Mouse (Mus musculus) kidney, embryonic 14.5 days (tissue): Measurements from ENCODE around the gene Atrx. TPM values are rescaled to one million over a fixed set of nuclear protein-coding genes. Genes with fewer than 3 reads are reported as not detected.
"Not testable (repeated sequence)": the region's sequence is repeated elsewhere in the genome, so short reads cannot be mapped to it uniquely, and the experiment has no call there.

Experiments used
- ATAC-seq: fragments of 200-750 bp; cut with Nextera tagmentation; 2 replicates; pipeline ENCODE4 v1.8.0; 2017; ENCODE audit warnings: moderate number of reproducible peaks, mild to moderate bottlenecking, moderate TSS enrichment, moderate library complexity; ENCODE audit not compliant: low FRiP score, low TSS enrichment
- H3K27ac ChIP-seq: fragments of 300-500 bp; sonication (generic); 2 replicates; pipeline ENCODE4 v1.5.1; 2014; ENCODE audit warnings: low read depth, mild to moderate bottlenecking, low read length, moderate library complexity, mixed read lengths
- H3K27me3 ChIP-seq: fragments of 300-500 bp; sonication (generic); 2 replicates; pipeline ENCODE4 v1.6.1; 2014; ENCODE audit warnings: mild to moderate bottlenecking, low read length; ENCODE audit not compliant: control insufficient read depth, insufficient read depth
- H3K36me3 ChIP-seq: fragments of 300-500 bp; sonication (generic); 2 replicates; pipeline ENCODE4 v1.6.1; 2014; ENCODE audit warnings: low read length, mixed read lengths; ENCODE audit not compliant: control insufficient read depth, insufficient read depth
- H3K4me1 ChIP-seq: fragments of 300-500 bp; sonication (generic); 2 replicates; pipeline ENCODE4 v1.6.1; 2014; ENCODE audit warnings: low read length, mixed read lengths; ENCODE audit not compliant: control insufficient read depth, insufficient read depth
- H3K4me2 ChIP-seq: fragments of 300-500 bp; sonication (generic); replicated peaks from 2 replicates; pipeline ENCODE4 v1.6.1; 2014; ENCODE audit warnings: low read depth, mild to moderate bottlenecking, low read length
- H3K4me3 ChIP-seq: fragments of 300-500 bp; sonication (generic); 2 replicates; pipeline ENCODE4 v1.5.1; 2014; ENCODE audit warnings: mild to moderate bottlenecking, low read length
- H3K9ac ChIP-seq: fragments of 300-500 bp; sonication (generic); 2 replicates; pipeline ENCODE4 v1.6.1; 2014; ENCODE audit warnings: low read depth, mild to moderate bottlenecking, low read length, moderate library complexity
- H3K9me3 ChIP-seq: fragments of 300-500 bp; sonication (generic); 2 replicates; pipeline ENCODE4 v1.6.1; 2016; ENCODE audit warnings: low read length; ENCODE audit not compliant: control insufficient read depth
- WGBS: fragments of 180-500 bp; shearing (Covaris S2); extraction: QIAGEN DNeasy Blood & Tissue Kit; methylation state at CpG from one replicate; pipeline ENCODE4 v1.1.7; 2014; 5-methylcytosine and 5-hydroxymethylcytosine counted together
- polyA plus RNA-seq: library from polyadenylated mRNA; unstranded; fragments of >200 nt; fragmentation: Nextera tagmentation; extraction: Ambion mirVana; gene quantifications from 2 replicates; pipeline ENCODE4 v1.2.1, GENCODE M21; 2014

Gene Atrx
- polyA plus RNA-seq, 1 experiment from 2014 or later: 223 TPM

DNA sequence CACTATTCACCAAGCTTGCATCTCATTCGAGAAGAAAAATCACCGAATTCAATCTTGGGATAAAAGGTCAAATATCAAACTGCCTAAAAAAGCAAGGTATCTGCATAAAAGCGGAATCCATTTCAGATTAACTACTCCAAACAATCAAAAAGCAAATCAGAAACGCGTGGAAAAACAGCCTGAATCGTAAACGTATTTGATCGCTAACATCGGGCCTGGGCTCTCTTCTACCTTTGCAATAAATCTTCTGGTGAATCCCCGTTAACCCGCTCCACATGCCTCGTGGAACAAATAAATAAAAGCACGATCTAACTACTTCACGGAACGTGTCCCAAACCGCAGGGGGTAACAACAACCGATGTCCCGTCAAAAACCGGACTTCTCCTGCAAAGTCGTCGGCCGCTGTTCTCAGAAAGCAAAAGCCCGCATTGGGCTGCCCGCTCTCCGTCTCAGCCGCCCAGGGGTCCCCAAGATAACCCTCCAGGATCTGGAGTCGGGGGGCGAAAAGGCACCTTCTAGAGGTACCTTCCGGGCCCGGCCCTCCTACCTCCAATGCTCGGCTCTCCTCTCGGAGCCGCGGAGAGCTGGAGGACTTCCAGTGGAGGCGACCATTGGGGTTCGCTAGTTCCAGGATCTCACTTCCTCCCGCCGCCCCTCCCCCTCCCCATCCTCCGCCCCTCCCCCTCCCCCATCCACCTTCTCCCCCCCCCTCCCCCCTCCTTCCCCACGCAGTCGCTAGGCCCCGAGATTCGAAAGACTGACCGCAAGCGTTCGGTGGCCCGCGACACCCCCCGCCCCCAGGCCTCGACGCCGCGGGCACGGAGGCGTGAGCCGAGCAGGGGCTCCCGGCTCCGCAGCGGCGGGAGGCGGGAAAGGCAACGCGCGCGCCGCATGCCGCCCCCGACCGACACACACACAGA is 1.0 kb downstream of the Atrx start:
- WGBS: 25% methylated on average over 34 of the region's 69 CpGs

DNA sequence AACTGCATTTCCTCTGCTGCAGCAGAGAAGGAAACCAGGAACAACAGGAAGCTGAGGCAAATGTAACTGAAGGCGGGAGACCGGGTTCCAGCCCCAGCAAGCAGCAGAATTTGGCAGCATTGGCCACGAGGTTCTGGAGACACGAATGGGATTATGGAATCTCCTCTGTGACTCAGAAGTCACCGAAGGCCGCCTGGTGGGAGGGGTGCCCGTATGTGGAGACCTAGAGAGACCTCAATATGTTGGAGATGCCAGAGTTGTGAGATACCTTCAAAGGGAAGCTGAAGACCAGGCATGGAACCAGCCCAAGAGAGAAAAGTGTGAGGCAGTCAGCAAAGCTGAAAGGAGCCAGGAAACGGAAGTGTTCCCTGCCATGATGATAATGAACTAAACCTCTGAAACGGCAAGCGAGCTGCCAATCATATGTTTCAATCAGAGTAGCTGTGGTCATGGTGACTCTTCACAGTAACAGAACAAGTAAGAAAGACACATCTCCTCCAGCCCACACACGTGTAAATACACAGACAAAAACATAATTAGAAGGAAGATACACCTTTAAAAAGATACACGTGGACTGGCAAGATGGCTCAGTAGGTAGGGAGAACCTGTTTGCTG is 3.0 kb downstream of the Atrx start:
- no peak for ATAC-seq
- no peak overlapping the region for H3K4me3 ChIP-seq
- no peak overlapping the region for H3K27ac ChIP-seq
- WGBS: 74% methylated on average over 12 of the region's 12 CpGs
- H3K9me3 ChIP-seq: no peaks in the 10 kb centered on the region
- no peaks in the 10 kb centered on the region for H3K4me1 ChIP-seq
- no peaks in the 10 kb centered on the region for H3K36me3 ChIP-seq
- no peaks in the 10 kb centered on the region for H3K27me3 ChIP-seq
- H3K9ac ChIP-seq: no peak overlapping the region
- no peak overlapping the region for H3K4me2 ChIP-seq

More for the DNA sequence above, 1.0 kb downstream of the Atrx start:
- ATAC-seq: peak; percentile 70
- peak overlapping the region; percentile 91 for H3K9ac ChIP-seq
- H3K4me3 ChIP-seq: peak overlapping the region; percentile 71
- H3K27me3 ChIP-seq: no peaks in the 10 kb centered on the region
- peak overlapping the region; percentile 43 for H3K4me2 ChIP-seq
- no peaks in the 10 kb centered on the region for H3K4me1 ChIP-seq
- H3K9me3 ChIP-seq: no peaks in the 10 kb centered on the region
- peak overlapping the region; percentile 93 for H3K27ac ChIP-seq
- H3K36me3 ChIP-seq: no peaks in the 10 kb centered on the region

DNA sequence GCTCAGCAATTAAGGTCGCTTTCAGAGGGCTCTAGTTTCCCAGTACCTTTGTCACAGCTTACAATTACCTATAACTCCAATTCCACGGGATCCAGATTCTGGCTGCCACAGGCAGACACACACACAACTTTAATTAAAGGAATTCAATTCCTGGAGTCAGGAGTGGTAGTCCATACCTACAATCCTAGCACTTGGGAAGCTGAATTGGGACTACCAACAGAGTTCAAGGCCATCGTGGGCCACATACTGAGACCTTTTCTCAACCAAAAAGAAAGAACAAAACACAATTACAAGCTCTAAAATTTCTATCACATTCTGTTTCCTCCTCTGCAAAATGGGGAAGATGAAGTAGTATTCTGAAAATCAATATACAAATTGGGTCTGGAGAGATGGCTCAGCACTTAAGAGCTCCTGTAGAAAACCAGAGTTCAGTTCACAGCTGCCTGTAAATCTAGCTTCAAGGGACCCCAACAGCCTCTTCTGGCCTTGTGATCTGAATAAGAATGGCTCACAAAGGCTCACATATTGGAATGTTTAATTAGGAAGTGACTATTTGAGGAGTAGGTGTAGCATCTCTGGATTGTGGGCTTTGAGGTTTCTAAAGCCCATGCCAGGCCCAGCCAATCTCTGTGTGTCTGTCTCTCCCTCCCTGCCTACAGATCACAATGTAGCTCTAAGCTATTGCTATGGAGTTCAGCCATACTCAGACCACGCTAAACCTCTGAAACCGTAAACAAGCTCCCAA is 4.7 kb downstream of the Atrx start:
- H3K27ac ChIP-seq: no peak overlapping the region
- ATAC-seq: no peak
- no peak overlapping the region for H3K4me2 ChIP-seq
- no peak overlapping the region for H3K4me3 ChIP-seq
- H3K4me1 ChIP-seq: no peaks in the 10 kb centered on the region
- WGBS: 91% methylated on average over 5 of the region's 5 CpGs
- no peaks in the 10 kb centered on the region for H3K27me3 ChIP-seq
- no peaks in the 10 kb centered on the region for H3K9me3 ChIP-seq
- no peaks in the 10 kb centered on the region for H3K36me3 ChIP-seq
- H3K9ac ChIP-seq: no peak overlapping the region

DNA sequence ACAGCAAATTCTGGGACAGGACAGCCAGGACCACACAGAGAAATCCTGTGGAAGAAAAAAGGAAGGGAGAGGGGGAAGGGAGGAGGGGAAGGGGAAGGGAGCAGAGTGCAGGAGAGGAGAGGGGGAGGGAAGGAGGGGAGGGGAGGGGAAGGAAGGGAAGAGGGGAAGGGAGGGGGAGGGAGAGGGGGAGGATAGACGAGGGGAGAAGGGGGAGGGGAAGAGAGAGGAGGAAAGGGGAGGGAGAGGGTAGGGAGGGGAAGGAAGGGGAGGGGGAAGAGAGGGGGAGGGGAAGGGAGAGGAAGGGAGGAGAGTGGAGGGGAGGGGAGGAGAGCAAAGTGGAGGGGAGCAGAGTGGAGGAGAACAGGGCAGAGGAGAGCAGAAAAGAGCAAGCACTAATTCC is 5.3 kb downstream of the Atrx start:
- H3K4me2 ChIP-seq: no peak overlapping the region
- WGBS: 60% methylated on average over 1 of the region's 1 CpGs
- no peaks in the 10 kb centered on the region for H3K36me3 ChIP-seq
- ATAC-seq: no peak
- H3K9me3 ChIP-seq: no peaks in the 10 kb centered on the region
- no peak overlapping the region for H3K27ac ChIP-seq
- H3K9ac ChIP-seq: no peak overlapping the region
- no peaks in the 10 kb centered on the region for H3K27me3 ChIP-seq
- H3K4me3 ChIP-seq: no peak overlapping the region
- H3K4me1 ChIP-seq: no peaks in the 10 kb centered on the region

DNA sequence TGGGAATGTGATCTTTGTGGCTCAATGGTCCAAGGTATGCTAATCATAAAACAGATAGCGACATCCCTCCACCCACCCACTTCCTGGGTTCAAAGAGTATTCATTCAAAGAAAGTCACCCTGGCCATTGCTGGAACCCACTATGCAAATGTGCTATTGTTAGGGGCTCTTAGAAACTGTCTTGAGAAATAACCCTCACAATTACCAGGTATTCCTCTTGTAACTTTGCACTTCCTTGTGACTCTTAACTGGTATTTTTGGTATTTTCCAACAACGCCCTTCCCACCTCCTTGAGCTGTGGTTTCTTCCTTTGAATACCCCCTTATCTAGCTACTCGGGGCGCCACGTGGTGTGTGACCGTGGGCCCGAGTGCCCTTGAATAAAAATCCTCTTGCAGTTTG is 6.2 kb downstream of the Atrx start:
- H3K9ac ChIP-seq, H3K9me3 ChIP-seq, ATAC-seq, H3K27ac ChIP-seq, H3K27me3 ChIP-seq, H3K4me1 ChIP-seq, H3K4me3 ChIP-seq, H3K36me3 ChIP-seq, H3K4me2 ChIP-seq: not testable (repeated sequence)
- WGBS: 87% methylated on average over 7 of the region's 7 CpGs

DNA sequence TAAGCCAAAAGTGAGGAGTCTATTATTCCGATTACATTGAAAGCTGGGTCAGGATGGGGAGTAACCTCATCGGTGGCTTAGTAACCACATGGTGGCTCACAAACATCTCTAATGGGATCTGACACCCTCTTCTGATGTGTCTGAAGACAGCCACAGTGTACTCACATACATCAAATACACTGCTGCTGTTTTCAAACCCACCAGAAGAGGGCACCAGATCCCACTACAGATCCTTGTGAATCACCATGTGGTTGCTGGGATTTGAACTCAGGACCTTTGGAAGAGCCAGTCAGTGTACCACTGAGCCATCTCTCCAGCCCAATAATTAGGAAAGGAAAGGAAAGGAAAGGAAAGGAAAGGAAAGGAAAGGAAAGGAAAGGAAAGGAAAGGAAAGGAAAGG is 7.8 kb downstream of the Atrx start:
- Histone ChIP-seq H3K4me2 (no peak overlapping the region), H3K9ac (no peak overlapping the region), H3K9me3 (no peaks in the 10 kb centered on the region), H3K27me3 (no peaks in the 10 kb centered on the region), H3K4me1 (no peaks in the 10 kb centered on the region), H3K36me3 (no peaks in the 10 kb centered on the region), H3K4me3 (no peak overlapping the region), H3K27ac (no peak overlapping the region)
- WGBS: 73% methylated on average over 2 of the region's 2 CpGs
- no peak for ATAC-seq

DNA sequence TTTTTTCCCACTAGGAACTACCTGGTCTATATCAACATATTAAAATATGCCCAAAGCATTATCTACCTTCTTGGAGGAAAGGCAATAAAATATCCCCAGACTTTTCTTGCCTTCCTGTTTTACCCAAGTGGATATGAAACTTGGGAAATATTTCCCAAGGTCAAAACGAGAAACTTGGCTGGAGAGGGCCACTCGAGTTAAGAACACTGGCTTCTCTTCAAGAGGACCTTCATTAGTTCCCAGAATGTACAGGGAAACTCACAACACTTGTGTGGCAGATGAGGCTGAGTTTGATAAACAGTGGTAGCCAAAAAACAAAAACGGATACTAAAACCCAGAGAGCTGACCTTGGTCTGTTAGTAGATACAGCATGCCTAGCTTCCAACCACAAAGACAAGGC is 17.5 kb downstream of the Atrx start:
- Histone ChIP-seq H3K4me3 (no peak overlapping the region), H3K36me3 (no peaks in the 10 kb centered on the region), H3K9ac (no peak overlapping the region), H3K27ac (no peak overlapping the region), H3K4me1 (no peaks in the 10 kb centered on the region), H3K9me3 (no peaks in the 10 kb centered on the region), H3K27me3 (no peaks in the 10 kb centered on the region), H3K4me2 (no peak overlapping the region)
- no peak for ATAC-seq
- WGBS: 83% methylated on average over 3 of the region's 3 CpGs

DNA sequence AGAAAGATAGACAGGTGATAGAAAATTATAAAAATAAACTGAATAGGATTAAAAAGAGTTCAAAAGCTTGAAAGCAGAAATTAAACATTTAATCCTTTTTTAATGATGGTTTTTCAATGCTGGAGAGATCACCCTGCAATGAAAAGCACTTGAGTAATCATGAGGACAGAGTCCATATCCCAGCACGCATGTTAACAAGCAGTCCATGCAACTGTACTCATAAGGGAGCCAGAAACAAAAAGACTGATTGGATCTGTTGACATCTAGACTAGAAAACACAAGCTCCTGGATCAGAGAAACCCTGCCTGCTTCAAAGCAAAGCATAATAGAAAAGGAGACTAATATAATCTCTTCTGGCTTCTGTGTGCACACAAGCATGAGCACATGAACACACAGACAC is 27.6 kb downstream of the Atrx start:
- H3K27me3 ChIP-seq: no peaks in the 10 kb centered on the region
- H3K4me1 ChIP-seq: no peaks in the 10 kb centered on the region
- no peak overlapping the region for H3K9ac ChIP-seq
- no peak overlapping the region for H3K4me2 ChIP-seq
- WGBS: 86% methylated on average over 1 of the region's 1 CpGs
- no peak for ATAC-seq
- H3K36me3 ChIP-seq: no peaks in the 10 kb centered on the region; the same call in 1 of the 2 replicates
- H3K9me3 ChIP-seq: no peaks in the 10 kb centered on the region
- H3K4me3 ChIP-seq: no peak overlapping the region
- H3K27ac ChIP-seq: no peak overlapping the region

DNA sequence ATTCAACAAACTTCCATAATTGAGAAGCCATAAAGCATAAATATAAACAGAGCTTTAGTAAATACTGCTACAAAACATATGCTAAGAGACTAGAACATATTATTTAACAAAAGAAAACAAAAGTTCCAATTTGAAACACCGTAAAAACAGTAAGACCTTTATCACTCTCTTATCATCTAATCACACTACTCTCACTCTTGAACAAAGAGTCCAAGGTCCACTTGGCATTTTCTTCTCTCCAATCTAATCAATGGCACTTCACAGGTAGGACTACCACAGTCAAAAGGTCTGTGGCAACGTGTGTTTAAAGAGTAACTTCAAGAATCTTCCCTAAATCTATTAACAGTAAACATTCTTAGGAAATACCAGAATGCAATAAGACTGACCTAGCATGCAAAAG is 42.3 kb downstream of the Atrx start:
- Histone ChIP-seq H3K36me3 (no peaks in the 10 kb centered on the region; the same call in 1 of the 2 replicates), H3K9me3 (no peaks in the 10 kb centered on the region), H3K27ac (no peak overlapping the region), H3K4me1 (no peaks in the 10 kb centered on the region), H3K9ac (no peak overlapping the region), H3K4me3 (no peak overlapping the region), H3K4me2 (no peak overlapping the region), H3K27me3 (no peaks in the 10 kb centered on the region)
- ATAC-seq: no peak
- 85% methylated on average over 2 of the region's 2 CpGs for WGBS
